Mouse (Mus musculus) cortical plate, adult 2 months (tissue): ENCODE results near the gene Thnsl2. TPM values are rescaled to one million over a fixed set of nuclear protein-coding genes. Genes with fewer than 3 reads are reported as not detected.
A peak's percentile ranks its signal among the peaks of the same experiment; 100 is the strongest.

ENCODE experiments used
- H3K27ac ChIP-seq: fragments of 200-500 bp; 2 replicates; pipeline ENCODE4 v1.5.1; 2012; ENCODE audit warnings: low read length, control low read depth, inconsistent platforms; ENCODE audit not compliant: insufficient read depth
- H3K4me1 ChIP-seq: fragments of 200-500 bp; 2 replicates; pipeline ENCODE4 v1.6.1; 2011; ENCODE audit warnings: low read length; ENCODE audit not compliant: control insufficient read depth, insufficient read depth
- H3K4me3 ChIP-seq: fragments of 200-500 bp; 2 replicates; pipeline ENCODE4 v1.5.1; 2011; ENCODE audit warnings: mild to moderate bottlenecking, low read length, control low read depth; ENCODE audit not compliant: insufficient read depth
- CTCF ChIP-seq: fragments of 200-500 bp; IDR thresholded peaks from 2 replicates; pipeline ENCODE4 v1.5.1; 2011; ENCODE audit warnings: mild to moderate bottlenecking, control low read depth, low read length; ENCODE audit not compliant: insufficient read depth; ENCODE audit errors: extremely low read depth
- POLR2A ChIP-seq: fragments of 200-500 bp; IDR thresholded peaks from 2 replicates; pipeline ENCODE4 v1.6.1; 2011; ENCODE audit warnings: mild to moderate bottlenecking, low read length, control low read depth; ENCODE audit not compliant: insufficient read depth; ENCODE audit errors: extremely low read depth
- polyA plus RNA-seq: library from polyadenylated mRNA; depleted of rRNA; stranded (reverse); fragments of >200 nt; gene quantifications from 2 replicates; pipeline ENCODE4 v1.2.3, GENCODE M21; 2012

Thnsl2 gene
- polyA plus RNA-seq, 1 experiment, result 5.0 TPM

- TF ChIP-seq POLR2A (no peak), CTCF (no peak)
- Histone ChIP-seq H3K27ac (no peak overlapping the region), H3K4me3 (no peak overlapping the region), H3K4me1 (no peaks in the 10 kb centered on the region)
Observed at GRCm38 (mm10) chr6:71162269-71162668, 18.0 kb upstream of the Thnsl2 start.

- TF ChIP-seq CTCF (no peak), POLR2A (no peak)
- H3K4me3 ChIP-seq, result no peak overlapping the region
- no peak overlapping the region for H3K27ac ChIP-seq
Observed at GRCm38 (mm10) chr6:71161290-71161689, 17.1 kb upstream of the Thnsl2 start.

GRCm38 (mm10) chr6:71156674-71157326, 12.6 kb upstream of the Thnsl2 start:
- H3K27ac ChIP-seq, result no peak overlapping the region
- H3K4me1 ChIP-seq, result no peaks in the 10 kb centered on the region
- TF ChIP-seq POLR2A (no peak), CTCF (peak; percentile 19; the same call in 1 of the 2 replicates)
- H3K4me3 ChIP-seq, result no peak overlapping the region

More at GRCm38 (mm10) chr6:71161290-71161689, 17.1 kb upstream of the Thnsl2 start:
- H3K4me1 ChIP-seq, result no peaks in the 10 kb centered on the region

- Histone ChIP-seq H3K4me3 (no peak overlapping the region), H3K27ac (no peak overlapping the region), H3K4me1 (no peaks in the 10 kb centered on the region)
- TF ChIP-seq POLR2A (no peak), CTCF (no peak)
Observed at GRCm38 (mm10) chr6:71154861-71155260, 10.6 kb upstream of the Thnsl2 start.

GRCm38 (mm10) chr6:71153486-71153885, 9.2 kb upstream of the Thnsl2 start:
- Histone ChIP-seq H3K27ac (no peak overlapping the region), H3K4me1 (no peaks in the 10 kb centered on the region), H3K4me3 (no peak overlapping the region)
- TF ChIP-seq CTCF, result no peak
- no peak for TF ChIP-seq POLR2A

GRCm38 (mm10) chr6:71151098-71151497, 6.9 kb upstream of the Thnsl2 start:
- no peak overlapping the region for H3K4me3 ChIP-seq
- TF ChIP-seq CTCF (no peak), POLR2A (no peak)

GRCm38 (mm10) chr6:71149534-71149933, 5.3 kb upstream of the Thnsl2 start:
- TF ChIP-seq POLR2A, result no peak
- TF ChIP-seq CTCF, result peak; percentile 55

More at GRCm38 (mm10) chr6:71151098-71151497, 6.9 kb upstream of the Thnsl2 start:
- Histone ChIP-seq H3K4me1 (no peaks in the 10 kb centered on the region), H3K27ac (no peak overlapping the region)

GRCm38 (mm10) chr6:71148336-71148735, 4.1 kb upstream of the Thnsl2 start:
- TF ChIP-seq CTCF (no peak), POLR2A (no peak)
- Histone ChIP-seq H3K4me1 (peaks cover under 1% of the 10 kb centered on the region; the same call in 1 of the 2 replicates), H3K27ac (no peak overlapping the region), H3K4me3 (no peak overlapping the region)

More at GRCm38 (mm10) chr6:71149534-71149933, 5.3 kb upstream of the Thnsl2 start:
- Histone ChIP-seq H3K27ac (no peak overlapping the region), H3K4me1 (no peaks in the 10 kb centered on the region), H3K4me3 (no peak overlapping the region)

- Histone ChIP-seq H3K4me3 (no peak overlapping the region), H3K27ac (no peak overlapping the region), H3K4me1 (peaks cover 4% of the 10 kb centered on the region)
- TF ChIP-seq POLR2A, result no peak
- TF ChIP-seq CTCF, result no peak
Observed at GRCm38 (mm10) chr6:71145288-71145989, 1.2 kb upstream of the Thnsl2 start.
